Mouse (Mus musculus) kidney, postnatal 10 days (tissue): ENCODE results near the gene Dnmt3a.

Source experiments
- DNase-seq: peaks from one replicate; pipeline ENCODE4 v3.0.0; 2021; ENCODE audit warnings: mixed read lengths

Gene Dnmt3a

DNA sequence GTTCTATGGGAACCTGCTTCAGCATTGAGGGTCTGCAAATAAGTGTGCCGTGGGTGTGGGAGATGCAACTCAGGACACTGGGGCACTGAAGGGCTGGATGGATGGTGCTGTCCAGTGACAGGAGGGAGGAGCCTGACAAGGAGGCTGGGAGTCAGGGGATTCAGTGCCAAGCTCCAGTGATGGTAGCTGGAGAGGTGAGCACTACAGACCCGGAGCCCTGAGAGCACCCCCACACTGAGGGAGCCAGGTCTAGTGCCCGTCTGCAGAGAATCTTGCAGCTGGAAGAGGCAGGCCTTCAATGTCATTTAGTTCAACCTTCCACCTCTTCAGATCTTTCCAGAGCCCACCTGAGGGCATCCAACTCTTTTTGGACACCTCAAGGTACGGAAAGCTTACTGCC lies at the start of gene Dnmt3a:
Gene Dnmt3a, plus strand, starts transcription at position 156 of the 400 bp plus-strand sequence.
- DNase-seq: no peak

DNA sequence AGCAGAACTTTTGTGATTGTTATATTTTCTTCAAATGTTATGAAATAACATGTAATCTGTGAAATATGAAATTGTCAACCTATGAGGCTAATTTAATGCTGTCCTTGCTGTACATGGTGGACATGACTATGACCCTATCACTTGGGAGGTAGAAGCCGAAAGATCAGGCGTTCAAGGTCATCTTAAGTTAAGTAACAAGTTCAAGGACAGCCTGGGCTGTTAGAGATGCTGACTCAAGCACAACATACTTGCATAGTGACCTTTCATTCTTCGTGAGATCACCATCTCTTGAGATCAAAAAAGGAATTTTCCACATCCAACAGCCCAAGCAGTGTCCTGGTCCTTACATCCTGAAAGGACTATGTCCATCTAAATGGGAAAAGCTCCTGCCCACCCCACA lies 49.6 kb upstream of the Dnmt3a start:
- no peak for DNase-seq

DNA sequence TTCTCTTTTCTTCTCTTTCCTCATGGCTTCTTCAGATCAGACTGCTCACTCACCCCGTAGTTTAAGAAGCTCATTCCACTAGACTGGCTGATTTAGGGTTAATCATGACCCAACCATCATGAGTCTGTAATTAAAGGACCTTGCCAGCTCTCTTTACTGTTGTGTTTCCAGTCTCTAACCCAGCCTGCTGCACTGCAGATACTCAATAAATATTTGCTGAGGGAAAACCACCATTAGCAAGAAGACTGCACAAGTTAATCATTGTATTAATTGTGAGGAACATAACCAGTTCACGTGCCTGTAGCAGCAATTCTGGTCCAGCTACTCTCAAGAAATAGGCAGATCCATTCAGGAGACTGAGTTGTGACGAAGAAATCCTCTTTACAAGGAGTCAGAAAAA lies 47.7 kb upstream of the Dnmt3a start:
- no peak for DNase-seq

DNA sequence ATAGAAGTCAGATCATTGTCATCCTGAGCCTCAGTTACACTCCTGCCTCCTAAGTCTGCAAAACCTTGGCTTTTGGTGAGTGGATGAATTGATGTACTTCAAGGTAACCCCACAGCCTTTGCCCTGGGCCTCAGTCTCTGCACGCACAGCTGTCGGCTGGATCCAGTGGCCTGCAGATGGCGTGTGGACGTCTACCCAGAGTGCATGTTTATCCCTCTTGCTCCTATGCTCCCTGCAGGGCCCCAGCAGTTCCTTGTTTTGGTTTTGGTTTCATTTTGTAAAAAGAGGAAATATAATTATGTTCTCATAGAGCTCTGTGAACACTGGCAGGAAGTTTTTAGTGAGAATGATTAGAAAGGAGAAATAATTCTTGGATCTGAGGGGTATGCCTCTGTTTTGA lies 46.4 kb upstream of the Dnmt3a start:
- peak; percentile 80 for DNase-seq

DNA sequence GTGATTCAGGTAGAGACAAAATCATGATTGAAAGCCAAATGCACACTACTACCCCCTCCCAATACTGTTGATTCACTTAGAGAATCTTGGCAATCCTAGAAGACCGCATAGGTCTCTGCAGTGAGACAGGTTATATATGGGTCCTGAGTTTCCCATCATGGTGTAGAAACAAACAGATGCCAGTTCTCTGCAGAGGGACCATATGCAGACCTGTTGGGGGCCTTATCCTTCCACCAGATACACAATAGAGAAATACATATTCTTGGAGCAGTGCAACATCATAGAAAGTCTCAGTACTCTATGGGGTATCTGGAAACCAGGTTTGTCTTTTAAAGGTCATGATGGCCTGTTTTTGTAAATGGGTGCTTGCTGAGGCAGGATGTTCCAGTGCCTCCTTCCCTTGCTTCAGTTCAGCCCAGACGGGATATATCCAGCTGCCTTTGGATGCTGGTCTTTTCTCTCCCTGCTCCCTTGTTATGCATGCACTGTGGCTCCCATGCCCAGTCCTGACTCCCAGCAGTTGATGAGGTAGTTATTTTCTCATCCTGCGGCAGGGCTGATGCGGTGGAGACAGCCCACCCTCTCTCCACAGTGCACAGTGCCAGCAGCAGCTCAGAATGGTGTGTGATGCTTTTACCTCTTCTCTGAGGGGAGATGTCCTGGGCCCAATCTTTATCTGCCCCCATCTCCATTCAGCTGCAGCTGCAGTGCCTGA lies 44.8 kb upstream of the Dnmt3a start:
- DNase-seq: no peak

DNA sequence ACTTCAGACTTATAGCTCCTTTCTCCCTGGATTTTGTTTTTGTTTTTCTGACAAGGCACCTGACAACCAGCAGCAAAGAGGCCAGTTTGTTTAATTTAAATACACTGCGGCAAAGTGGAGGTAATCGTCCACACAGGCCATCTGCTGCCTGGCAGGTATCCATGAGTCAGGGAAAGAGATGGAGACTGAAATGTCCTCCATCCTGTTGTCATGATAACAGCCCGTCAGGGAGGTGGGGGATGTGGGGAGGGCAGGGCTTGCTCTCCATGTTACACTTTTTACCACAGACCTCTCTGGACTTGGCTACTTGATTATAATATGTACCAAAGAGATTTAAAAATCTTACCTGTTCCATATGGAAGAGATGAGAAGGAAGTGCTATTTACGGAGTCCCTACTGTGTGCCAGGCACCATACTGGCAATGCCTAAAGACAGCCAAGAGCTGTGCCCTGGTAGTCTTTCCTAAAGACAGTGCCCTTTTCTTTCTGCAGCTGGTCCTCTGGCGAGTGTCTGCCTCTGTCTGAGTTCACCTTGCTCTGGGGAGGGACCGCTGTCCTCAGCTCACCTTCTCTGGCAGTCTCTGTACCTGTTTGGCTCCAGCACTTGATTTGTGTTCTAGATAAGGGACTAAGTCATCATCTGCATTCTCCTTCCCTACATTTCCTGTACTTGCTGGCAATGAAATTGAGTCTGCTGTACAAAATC lies 44.1 kb upstream of the Dnmt3a start:
- DNase-seq: no peak

DNA sequence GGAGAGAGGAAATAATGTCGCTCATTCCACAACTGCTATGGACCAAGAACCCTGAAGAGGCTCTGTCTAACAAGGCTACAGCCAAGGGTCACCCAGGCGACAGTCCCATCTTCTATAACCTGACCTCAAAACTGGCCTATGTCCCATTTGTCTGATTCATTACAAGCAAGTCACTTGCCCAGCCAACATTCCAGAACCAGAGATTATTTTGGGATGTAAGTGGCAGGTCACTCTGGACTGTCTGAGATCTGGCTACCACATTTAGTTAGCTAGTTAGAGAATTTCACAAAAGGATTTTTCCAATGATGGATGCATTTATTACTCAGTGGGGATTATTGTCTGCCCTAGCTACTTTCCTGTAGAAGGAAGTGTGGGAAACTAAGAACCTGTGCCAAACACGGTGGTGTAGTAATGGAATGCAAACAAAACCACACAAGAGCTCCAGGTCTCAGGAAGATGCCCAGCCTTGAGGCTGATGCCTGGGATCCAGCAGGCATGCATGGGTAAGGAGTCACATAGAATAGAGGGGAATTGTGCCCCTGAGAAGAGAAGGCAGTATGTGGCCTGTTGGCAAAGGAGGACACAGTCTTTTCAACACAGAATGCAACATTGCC lies 41.5 kb upstream of the Dnmt3a start:
- DNase-seq: no peak

DNA sequence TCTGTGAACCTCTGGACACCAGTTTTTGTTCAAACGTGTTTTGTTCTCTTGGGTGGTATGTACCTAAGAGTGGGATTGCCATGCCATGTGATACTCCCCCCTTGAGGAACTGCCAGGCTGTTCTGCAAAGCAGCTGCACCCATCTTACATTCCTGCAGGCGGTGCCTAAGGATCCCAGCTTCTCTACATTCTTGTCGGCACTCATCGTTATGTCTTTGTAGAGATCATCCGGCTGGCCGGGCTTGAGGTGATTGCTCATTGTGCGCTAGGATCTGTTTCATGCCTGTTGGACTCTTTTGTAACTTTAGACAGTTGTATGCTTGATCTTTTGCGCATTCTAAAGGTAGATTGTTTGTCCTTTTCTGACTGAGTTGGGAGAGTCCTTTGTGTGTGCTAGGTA lies 38.4 kb upstream of the Dnmt3a start:
- no peak for DNase-seq

DNA sequence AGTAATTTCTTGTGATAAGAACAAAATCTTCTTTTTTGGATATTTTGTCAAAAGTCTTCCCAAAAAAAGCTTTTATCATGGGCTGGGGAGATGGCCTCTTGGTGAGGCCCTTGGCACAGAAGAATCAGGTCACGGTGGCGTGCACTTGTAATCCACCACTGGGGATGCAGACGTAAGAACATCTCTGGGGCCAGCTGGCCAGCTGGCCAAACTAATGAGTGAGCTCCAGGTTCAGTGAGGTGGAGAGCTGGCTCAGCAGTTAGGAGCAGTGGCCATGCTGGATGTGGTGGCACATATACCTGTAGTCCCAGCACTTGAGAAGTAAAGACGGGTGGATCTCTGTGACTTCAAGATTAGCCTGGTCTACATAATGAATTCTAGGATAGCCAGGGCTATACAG lies 37.4 kb upstream of the Dnmt3a start:
- no peak for DNase-seq

DNA sequence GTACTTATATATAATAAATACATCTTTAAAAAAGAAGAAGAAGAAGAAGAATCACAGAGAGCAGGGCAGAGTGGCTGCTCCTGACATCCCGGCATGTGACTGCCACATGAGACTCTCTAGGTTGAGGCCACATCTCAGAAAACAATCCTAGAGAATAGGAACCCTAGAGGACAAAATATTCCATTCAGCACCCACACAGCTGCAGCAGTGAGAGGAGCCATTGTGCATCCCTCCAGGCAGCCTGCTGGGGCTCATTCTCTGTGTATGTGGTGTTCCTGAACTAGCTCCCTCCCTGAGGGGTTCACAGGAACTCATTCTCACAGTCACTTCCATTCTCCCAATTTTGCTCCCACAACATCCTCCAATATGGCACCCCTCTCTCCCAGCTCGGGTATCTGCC lies 35.3 kb upstream of the Dnmt3a start:
- DNase-seq: no peak

DNA sequence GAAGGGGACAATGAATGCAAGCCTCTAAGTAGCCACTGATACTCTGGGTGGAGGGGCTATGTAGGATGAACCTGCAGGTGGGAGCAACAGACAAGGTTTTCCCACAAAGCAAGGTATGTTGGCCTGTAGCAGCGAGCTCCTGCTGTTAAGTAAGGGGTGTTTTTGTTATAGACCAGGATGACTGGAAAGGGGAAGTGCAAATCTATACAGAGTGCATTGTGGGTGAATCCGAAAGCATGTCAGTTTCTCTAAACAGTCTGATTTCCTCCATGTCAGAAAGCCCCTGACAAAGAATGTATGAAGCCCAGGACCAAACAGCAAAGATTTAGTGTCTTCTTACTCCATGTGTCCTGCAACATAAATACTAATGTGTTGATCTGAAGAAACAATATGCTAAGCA lies 34.7 kb upstream of the Dnmt3a start:
- no peak for DNase-seq

DNA sequence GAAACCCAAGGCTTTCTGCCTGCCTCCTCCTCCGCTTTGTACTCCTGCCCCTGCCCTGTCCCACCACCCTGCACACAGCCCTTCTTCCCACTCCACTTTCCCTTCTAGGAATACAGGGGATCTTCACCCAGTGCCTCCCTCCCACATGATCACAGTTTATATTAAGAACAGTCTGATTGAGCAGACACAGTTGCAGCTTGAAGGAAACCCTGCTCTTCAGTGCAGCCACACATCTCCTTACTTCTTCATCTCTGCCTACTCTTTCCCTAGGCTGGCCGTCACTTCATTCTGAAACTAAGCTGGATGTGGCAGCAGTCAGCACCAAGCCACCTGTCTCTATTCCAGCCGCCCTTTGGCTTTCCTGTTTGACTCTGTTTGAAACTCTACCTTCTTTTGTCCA lies 32.2 kb upstream of the Dnmt3a start:
- no peak for DNase-seq

DNA sequence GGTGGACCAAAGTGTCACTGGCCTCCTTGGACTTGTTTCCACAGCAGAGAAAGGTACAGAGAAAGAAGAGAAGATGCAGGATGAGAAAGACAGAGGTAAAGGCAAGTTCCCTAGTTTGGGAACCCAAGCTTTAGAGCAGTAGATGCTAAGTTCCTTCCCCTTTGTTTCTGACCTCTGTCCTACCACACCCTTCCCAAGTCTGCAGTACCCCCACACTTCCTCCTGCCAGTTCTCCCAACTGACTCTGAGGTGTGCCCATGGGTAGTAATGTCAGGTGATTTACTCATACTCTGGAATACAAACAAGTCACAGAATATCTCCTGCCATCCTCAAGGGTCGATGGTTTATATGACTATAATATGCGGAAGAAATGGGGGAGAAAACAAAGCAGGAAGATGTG lies 29.8 kb upstream of the Dnmt3a start:
- no peak for DNase-seq

DNA sequence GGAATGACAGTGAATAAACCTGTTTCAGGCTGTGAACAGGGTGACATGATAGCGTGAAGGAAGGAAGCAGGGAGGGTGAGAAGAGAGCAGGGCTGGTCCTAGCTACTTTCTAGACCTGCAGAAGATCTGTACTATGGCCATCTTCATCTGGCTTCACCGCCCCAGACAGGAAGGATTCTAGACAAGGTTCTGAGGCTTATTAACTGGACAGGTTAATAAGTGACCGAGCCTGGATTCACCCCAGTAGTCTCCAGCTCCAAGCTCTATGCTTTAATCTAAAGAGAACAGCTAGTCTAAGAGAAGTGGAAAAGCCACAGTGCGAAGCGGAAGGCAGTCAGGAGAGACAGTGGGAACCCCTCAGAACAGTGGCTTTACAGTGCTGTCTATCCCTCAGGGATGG lies 28.1 kb upstream of the Dnmt3a start:
- peak; percentile 55 for DNase-seq

DNA sequence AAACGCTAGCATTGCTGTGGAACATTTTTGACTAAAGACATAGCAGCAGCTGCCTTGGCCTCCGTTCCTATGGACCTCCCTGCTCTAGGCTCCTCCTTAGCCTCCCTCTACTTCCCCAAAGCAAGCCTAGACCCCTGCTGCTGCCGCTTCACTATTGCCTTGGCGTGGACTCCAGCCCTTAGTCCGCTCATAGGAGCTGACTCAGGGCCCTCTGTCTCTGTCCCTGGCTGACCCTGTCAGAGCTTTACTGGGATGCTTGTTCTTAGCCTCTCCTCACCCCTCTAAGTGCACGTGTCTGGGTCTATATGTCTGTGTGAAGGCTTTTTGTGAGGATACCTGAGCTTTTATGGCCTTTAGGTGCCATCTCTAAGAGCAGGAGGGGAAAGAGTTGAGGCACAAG lies 27.5 kb upstream of the Dnmt3a start:
- DNase-seq: peak; percentile 51

DNA sequence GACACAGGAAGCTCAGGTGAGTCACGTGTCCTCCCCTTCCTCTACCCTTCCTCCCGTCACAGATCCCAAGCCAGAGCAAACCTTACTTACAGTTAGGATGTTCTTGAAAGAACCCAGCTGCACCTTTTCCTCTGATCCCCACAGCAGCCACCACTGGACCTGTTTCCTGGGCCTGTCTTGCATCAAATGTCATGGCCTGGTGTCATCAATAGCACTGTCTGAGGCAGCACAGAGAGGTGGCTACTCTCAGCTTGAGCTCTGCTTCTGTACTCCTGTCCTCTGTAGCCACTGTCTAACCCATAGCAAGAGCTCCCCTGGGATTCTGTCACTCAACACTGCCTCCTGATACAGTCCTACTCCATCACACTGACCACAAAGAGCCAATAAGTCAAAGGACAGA lies 26.2 kb upstream of the Dnmt3a start:
- peak; percentile 6 for DNase-seq

DNA sequence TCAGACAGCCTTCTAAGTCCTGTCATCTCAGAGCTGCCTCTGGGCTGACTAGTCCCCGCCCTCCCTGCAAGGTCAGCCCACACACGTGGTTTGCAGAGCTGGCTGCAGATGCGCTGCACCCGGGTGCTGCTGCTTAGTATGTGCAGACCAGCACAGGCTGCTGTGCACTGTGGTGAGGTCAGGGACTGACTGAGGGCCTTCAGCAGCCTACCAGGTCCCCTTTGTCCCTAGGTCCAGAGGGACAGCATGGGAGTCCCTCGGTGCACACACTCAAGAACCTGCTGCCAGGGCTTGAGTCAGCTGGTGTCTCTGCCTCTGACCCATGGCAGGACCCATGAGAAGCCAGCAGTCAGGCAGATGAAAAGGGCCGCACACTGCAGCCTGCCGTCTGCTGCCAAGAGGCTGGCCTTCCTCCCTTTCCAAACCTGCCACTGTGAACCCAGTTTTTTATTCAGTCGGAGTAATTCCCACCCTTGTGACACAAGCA lies 25.4 kb upstream of the Dnmt3a start:
- peak; percentile 83 for DNase-seq

DNA sequence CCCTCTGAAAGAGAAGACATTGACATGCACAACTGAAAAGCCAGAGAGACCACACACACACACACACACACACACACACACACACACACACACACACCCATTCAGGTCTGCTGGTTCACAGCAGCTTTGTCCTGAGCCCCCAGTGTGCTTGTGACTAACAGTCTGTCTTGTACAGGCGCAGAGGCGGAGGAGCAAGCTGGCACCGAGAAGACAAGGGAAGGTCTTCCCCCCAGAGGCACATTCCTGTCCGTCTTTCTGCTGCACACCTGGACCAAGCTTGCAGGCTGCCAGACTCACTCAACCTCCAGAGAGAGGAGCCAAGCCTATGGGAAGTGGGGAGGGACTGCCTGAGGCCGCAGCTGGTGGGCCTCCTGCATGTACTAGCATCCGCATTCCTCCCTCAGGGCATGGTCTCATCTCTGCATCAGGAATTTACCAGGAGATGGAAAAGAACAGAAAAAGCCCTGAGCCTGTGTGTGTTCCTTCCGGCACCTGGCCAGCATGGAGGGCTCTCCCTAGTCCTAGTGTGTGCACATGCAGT lies 24.8 kb upstream of the Dnmt3a start:
- DNase-seq: peak; percentile 66

DNA sequence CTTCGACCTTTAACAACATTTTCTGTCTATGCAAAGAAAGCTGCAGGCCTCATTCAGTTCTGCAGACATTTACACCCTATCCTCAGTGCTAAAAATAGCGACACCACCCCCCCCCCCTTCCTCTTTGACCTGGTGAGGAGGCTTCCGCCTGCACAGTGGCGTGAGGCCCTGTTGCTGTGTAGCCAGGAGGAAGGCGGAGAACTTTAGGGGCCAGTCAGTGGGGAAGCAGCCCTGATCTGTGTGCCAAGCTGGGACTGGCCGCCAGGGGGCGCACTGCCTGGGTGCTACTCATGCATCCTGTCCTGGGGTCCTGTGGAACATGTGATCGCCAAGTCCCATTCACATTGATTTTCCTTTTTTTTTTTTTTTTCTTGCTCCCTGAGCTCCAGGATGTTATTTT lies 24.3 kb upstream of the Dnmt3a start:
- peak; percentile 97 for DNase-seq

DNA sequence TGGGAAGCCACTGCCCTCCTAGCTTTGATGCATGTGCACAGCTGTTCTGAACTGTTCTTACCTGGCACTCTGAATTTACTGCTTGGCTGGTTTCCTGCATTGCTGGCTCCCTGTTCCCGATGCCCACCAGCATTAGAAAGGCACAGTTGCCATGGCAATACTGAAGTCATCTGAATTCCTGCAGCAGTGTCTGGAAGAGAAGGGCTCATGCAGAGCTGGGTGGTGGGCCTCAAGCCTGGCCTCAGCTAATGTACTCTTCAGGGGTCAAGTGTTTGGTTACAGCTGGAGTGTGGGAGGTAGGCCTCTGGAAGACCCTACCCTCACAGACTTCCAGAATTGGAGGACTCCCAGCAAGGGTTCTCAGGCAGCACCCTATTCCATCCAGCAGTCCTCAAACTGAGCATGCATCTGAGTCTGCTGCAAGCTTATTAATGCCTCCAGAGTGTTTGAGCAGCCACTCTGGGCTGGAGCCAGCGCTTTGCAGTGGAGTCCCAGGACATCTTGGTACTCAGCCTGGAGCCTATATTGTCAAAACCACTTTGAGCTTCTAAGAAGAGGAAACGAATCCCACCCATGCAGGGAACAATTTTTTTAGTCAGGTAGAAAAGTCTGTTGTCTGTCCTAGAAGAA lies 22.5 kb upstream of the Dnmt3a start:
- no peak for DNase-seq

DNA sequence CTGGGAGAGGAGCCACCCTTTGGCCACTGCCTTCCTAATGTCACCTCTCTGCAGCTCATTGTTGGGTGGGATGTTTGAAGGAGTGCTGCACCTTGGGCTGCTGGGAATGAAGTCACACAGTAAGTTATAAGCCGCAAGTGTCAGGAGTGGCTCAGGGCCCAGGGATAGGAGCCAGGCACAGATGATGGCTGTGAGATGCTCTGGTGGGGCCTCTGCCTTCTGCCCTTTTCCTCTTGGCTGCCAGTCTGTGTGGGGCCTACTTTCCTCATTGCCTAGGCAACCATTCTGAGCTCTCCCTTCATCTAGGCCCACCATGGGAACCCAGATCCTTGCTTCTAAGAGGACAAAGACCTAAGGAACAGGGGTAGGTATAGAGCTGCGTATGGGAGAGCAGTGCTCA lies 21.5 kb upstream of the Dnmt3a start:
- no peak for DNase-seq

DNA sequence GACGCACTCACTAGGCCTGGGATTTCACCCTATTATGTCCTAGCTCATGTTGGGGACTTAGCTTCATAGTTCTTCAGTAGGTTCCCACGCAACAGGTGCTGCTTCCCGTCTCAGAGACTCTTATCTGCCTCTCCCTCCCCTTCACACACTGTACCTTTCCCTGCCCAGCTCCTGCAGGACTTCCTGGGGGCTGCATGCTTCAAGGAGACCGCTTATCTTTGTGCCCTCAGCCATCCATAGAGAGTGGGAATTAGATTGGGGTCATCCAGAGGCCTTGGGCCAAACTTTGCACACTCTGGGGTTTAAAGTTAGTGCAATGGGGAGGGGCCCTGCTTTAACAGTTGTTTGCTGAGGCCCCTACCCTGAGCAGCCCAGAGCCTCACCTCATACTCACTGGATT lies 21.1 kb upstream of the Dnmt3a start:
- no peak for DNase-seq

DNA sequence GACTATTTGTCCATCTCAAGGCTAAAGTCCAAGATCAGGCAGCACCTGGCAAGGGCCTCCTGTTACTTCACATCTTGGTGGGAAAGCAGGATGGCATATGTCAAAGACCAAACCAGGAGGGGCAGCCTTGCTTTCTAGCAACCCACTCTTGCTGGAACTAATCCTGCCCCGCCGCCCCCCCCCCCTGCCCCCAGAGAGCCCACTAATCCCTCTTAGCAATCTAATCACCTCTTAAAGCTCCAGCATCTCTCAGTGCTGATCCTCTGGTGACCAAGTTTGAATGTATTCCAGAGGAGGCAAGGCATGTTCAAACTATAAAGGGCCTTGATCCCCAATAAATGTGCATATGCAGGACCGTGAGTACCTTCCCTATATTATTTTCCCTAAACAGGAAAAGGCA lies 18.8 kb upstream of the Dnmt3a start:
- no peak for DNase-seq
